9 mouse cellular contexts compared by ENCODE assay signal in the genomic region with DNA sequence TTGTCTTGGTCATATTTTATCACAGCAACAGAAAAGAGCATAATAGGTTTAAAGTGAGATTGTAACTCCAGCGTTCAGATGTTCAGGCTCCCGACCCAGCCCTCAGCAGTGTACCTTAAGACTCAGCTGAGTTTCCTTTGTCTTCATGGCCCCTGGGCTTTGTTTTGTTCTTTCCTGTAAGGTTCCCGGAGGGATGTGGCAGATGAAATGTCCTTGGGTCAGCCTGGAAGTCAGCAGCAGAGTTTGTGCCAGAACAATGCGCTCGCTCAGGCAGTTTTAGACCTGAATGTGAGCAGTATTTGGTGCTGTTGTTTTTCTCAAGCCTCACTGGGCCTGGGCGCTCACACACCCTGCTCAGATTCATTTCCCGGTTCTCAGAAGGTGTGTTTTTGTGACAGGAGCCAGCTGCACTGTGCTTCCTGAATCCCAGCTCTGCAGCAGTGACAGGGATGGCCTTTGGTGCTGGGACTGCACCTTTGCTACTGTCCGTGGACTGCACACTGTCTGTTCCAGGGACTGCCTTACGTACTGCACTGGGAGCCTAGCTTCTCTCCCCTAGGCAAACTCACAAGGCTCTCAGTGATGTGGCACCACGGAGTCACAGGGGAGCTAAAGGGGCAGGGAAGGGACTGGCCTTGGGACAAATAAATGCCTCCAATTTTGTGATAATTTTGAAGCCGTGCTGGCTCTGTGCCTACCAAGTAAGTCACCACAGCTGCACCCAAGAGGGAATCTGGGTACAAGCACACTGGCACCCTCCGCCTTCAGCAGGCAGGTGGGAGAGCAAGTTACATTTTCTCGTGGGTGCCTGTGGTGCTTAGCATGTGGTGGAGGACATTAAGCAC. TPM values are rescaled to one million over a fixed set of nuclear protein-coding genes. Genes with fewer than 3 reads are reported as not detected.
DNase-seq lines count a peak whose midpoint lies in the region; ATAC-seq and TF ChIP-seq lines count a peak whose summit lies in the region.
"Had no signal": no experiment of that assay in that cellular context is flagged by ENCODE, and none has a peak within 500 bp of the region (broad histone marks: within the 10 kb centered on the region; RNA-seq: fewer than 3 reads in every experiment).

No protein-coding gene starts in this region.

- H3K4me2 ChIP-seq in forebrain, embryonic 11.5 days (ENCODE audit: low read depth, low read length, severe bottlenecking), result no peak overlapping the region
- no peak overlapping the region for H3K4me2 ChIP-seq in forebrain, postnatal 0 days (ENCODE audit: low read depth)

- no peaks in the 10 kb centered on the region for H3K9me3 ChIP-seq in forebrain, embryonic 11.5 days (ENCODE audit: control insufficient read depth, low read length)
- no peaks in the 10 kb centered on the region for H3K9me3 ChIP-seq in forebrain, postnatal 0 days (ENCODE audit: low read length)

- DNase-seq in forebrain, embryonic 11.5 days (ENCODE audit: low spot score), result peak; percentile 48
- DNase-seq in forebrain, postnatal 0 days, result no peak
- peak; percentile 27 for DNase-seq in ovary, postnatal 36 days (ENCODE audit: low spot score)
- DNase-seq in ovary, postnatal 14 days (ENCODE audit: low spot score), result no peak
- DNase-seq in kidney, adult 11 months, result peak; percentile 28
- DNase-seq in right cerebral cortex, adult 18-20 months, result no peak
- DNase-seq in right cerebral cortex, postnatal 36 days (ENCODE audit: low spot score in 2 of 2), result no peak
- DNase-seq in layer of hippocampus, postnatal 10 days (ENCODE audit: low spot score in 2 of 2), result no peak
- DNase-seq: B cell, adult 2 months had no signal

- no peaks in the 10 kb centered on the region for H3K36me3 ChIP-seq in forebrain, embryonic 11.5 days (ENCODE audit: control insufficient read depth, insufficient read depth, low read length)
- H3K36me3 ChIP-seq in forebrain, postnatal 0 days (ENCODE audit: insufficient read depth), result no peaks in the 10 kb centered on the region

- no peak for TF ChIP-seq CTCF in forebrain, postnatal 0 days (IDR thresholded peaks at IDR 0.05; ENCODE audit: low read depth)

- H3K4me3 ChIP-seq in forebrain, embryonic 11.5 days (ENCODE audit: low read depth, low read length), result no peak overlapping the region
- no peak overlapping the region for H3K4me3 ChIP-seq in forebrain, postnatal 0 days (ENCODE audit: low read depth, low read length)

- no peak overlapping the region for H3K9ac ChIP-seq in forebrain, embryonic 11.5 days (ENCODE audit: low read length)
- H3K9ac ChIP-seq in forebrain, postnatal 0 days, result no peak overlapping the region

- WGBS in forebrain, embryonic 11.5 days, result 37% methylated on average over 13 of the region's 13 CpGs
- 40% methylated on average over 13 of the region's 13 CpGs for WGBS in forebrain, postnatal 0 days

- H3K27me3 ChIP-seq in forebrain, embryonic 11.5 days (ENCODE audit: control insufficient read depth, insufficient read depth, low read length), result no peaks in the 10 kb centered on the region
- no peaks in the 10 kb centered on the region for H3K27me3 ChIP-seq in forebrain, postnatal 0 days (ENCODE audit: insufficient read depth, low read length)

- no peak for ATAC-seq in forebrain, embryonic 11.5 days (replicated peaks; ENCODE audit: low FRiP score)
- ATAC-seq in forebrain, postnatal 0 days, result no peak

- H3K27ac ChIP-seq in forebrain, embryonic 11.5 days (ENCODE audit: low read depth, low read length), result peak overlapping the region; percentile 41; the same call in 1 of the 2 replicates
- H3K27ac ChIP-seq in forebrain, postnatal 0 days (ENCODE audit: low read depth, low read length), result no peak overlapping the region

- peaks cover 4% of the 10 kb centered on the region; the same call in 1 of the 2 replicates for H3K4me1 ChIP-seq in forebrain, embryonic 11.5 days (replicated peaks; ENCODE audit: control insufficient read depth, insufficient read depth, low read length)
- H3K4me1 ChIP-seq in forebrain, postnatal 0 days (ENCODE audit: insufficient read depth), result no peaks in the 10 kb centered on the region

RNA-seq across cellular contexts. Expression of a gene that starts 9.1 kb away (rescaled TPM):
- polyA plus RNA-seq in forebrain, embryonic 11.5 days (2014; fragmentation: Nextera tagmentation; extraction: Ambion mirVana), result 24.5 and 26.5 TPM in 2 replicates
- total RNA-seq in forebrain, postnatal 0 days (2014; rRNA removed), result 10.5 and 12.6 TPM in 2 replicates
- polyA plus RNA-seq in forebrain, postnatal 0 days (2015; fragmentation: Nextera tagmentation; extraction: Ambion mirVana), result 3.6 and 5.5 TPM in 2 replicates
- total RNA-seq in layer of hippocampus, postnatal 10 days (2021), result 10 to 100 TPM; 27.1 to 27.4 TPM

Comparison
In these comparisons a context has a peak if more than half of its experiments do, and no peak if none do; other contexts are left out.
1. DNase-seq: peak in forebrain, embryonic 11.5 days (single experiment), ovary, postnatal 36 days (single experiment) and kidney, adult 11 months (single experiment); none in forebrain, postnatal 0 days (single experiment), ovary, postnatal 14 days (single experiment), right cerebral cortex, adult 18-20 months (single experiment), right cerebral cortex, postnatal 36 days (0 of 2) and layer of hippocampus, postnatal 10 days (0 of 2).